Mouse (Mus musculus): Measurements from ENCODE around the gene Olfr1281. TPM values are rescaled to one million over a fixed set of nuclear protein-coding genes. Genes with fewer than 3 reads are reported as not detected.

Gene Olfr1281
- polyA plus RNA-seq, 1 experiment from 2014 or later, result not detected

Other genes with a start within 250 kb of the Olfr1281 start
- gene Gm13941, start 220.5 kb upstream of the Olfr1281 start, polyA plus RNA-seq (2015; fragmentation: Nextera tagmentation; extraction: Ambion mirVana), result not detected in 2 replicates
- not detected in 2 replicates for gene Gm15130, start 173.6 kb upstream of the Olfr1281 start, polyA plus RNA-seq (2015; fragmentation: Nextera tagmentation; extraction: Ambion mirVana)
- not detected in 2 replicates for gene 4930430A15Rik, start 96.9 kb upstream of the Olfr1281 start, polyA plus RNA-seq (2015; fragmentation: Nextera tagmentation; extraction: Ambion mirVana)
- not detected in 2 replicates for gene Olfr1275, start 91.2 kb upstream of the Olfr1281 start, polyA plus RNA-seq (2015; fragmentation: Nextera tagmentation; extraction: Ambion mirVana)
- gene Olfr1276, start 72.0 kb upstream of the Olfr1281 start, polyA plus RNA-seq (2015; fragmentation: Nextera tagmentation; extraction: Ambion mirVana), result not detected in 2 replicates
- not detected in 2 replicates for gene Olfr1277, start 52.4 kb upstream of the Olfr1281 start, polyA plus RNA-seq (2015; fragmentation: Nextera tagmentation; extraction: Ambion mirVana)
- not detected in 2 replicates for gene Olfr1278, start 36.4 kb upstream of the Olfr1281 start, polyA plus RNA-seq (2015; fragmentation: Nextera tagmentation; extraction: Ambion mirVana)
- not detected in 2 replicates for gene Olfr1279, start 25.9 kb upstream of the Olfr1281 start, polyA plus RNA-seq (2015; fragmentation: Nextera tagmentation; extraction: Ambion mirVana)
- gene Olfr1280, start 12.5 kb upstream of the Olfr1281 start, polyA plus RNA-seq (2015; fragmentation: Nextera tagmentation; extraction: Ambion mirVana), result not detected in 2 replicates
- gene Olfr1282, start 9.6 kb downstream of the Olfr1281 start, polyA plus RNA-seq (2015; fragmentation: Nextera tagmentation; extraction: Ambion mirVana), result not detected in 2 replicates
- not detected in 2 replicates for gene Olfr1283, start 40.3 kb downstream of the Olfr1281 start, polyA plus RNA-seq (2015; fragmentation: Nextera tagmentation; extraction: Ambion mirVana)
- gene Olfr1284, start 49.0 kb downstream of the Olfr1281 start, polyA plus RNA-seq (2015; fragmentation: Nextera tagmentation; extraction: Ambion mirVana), result not detected in 2 replicates
- not detected in 2 replicates for gene Olfr1286, start 96.6 kb downstream of the Olfr1281 start, polyA plus RNA-seq (2015; fragmentation: Nextera tagmentation; extraction: Ambion mirVana)
- not detected in 2 replicates for gene Olfr1287, start 122.6 kb downstream of the Olfr1281 start, polyA plus RNA-seq (2015; fragmentation: Nextera tagmentation; extraction: Ambion mirVana)
- not detected in 2 replicates for gene Olfr1288, start 147.6 kb downstream of the Olfr1281 start, polyA plus RNA-seq (2015; fragmentation: Nextera tagmentation; extraction: Ambion mirVana)
- not detected in 2 replicates for gene Olfr1289, start 154.3 kb downstream of the Olfr1281 start, polyA plus RNA-seq (2015; fragmentation: Nextera tagmentation; extraction: Ambion mirVana)
- gene Olfr1290, start 167.3 kb downstream of the Olfr1281 start, polyA plus RNA-seq (2015; fragmentation: Nextera tagmentation; extraction: Ambion mirVana), result not detected in 2 replicates
- not detected in 2 replicates for gene Olfr1291-ps1, start 170.7 kb downstream of the Olfr1281 start, polyA plus RNA-seq (2015; fragmentation: Nextera tagmentation; extraction: Ambion mirVana)
- gene Olfr1293-ps, start 198.7 kb downstream of the Olfr1281 start, polyA plus RNA-seq (2015; fragmentation: Nextera tagmentation; extraction: Ambion mirVana), result not detected in 2 replicates
- gene Olfr1294, start 213.8 kb downstream of the Olfr1281 start, polyA plus RNA-seq (2015; fragmentation: Nextera tagmentation; extraction: Ambion mirVana), result not detected in 2 replicates
- gene Olfr1295, start 243.2 kb downstream of the Olfr1281 start, polyA plus RNA-seq (2015; fragmentation: Nextera tagmentation; extraction: Ambion mirVana), result not detected in 2 replicates

Measured in intestine, embryonic 16.5 days (tissue).